Mouse (Mus musculus): ENCODE results near the gene Necab3. TPM values are rescaled to one million over a fixed set of nuclear protein-coding genes. Genes with fewer than 3 reads are reported as not detected.

Necab3 gene
- polyA plus RNA-seq (2017; shearing (Covaris generic)) = 0.63 TPM

GRCm38 (mm10) chr2:154558264-154559039 lies at the start of gene Necab3:
TSS of gene Necab3 (minus strand) at chr2:154558890.

DNA sequence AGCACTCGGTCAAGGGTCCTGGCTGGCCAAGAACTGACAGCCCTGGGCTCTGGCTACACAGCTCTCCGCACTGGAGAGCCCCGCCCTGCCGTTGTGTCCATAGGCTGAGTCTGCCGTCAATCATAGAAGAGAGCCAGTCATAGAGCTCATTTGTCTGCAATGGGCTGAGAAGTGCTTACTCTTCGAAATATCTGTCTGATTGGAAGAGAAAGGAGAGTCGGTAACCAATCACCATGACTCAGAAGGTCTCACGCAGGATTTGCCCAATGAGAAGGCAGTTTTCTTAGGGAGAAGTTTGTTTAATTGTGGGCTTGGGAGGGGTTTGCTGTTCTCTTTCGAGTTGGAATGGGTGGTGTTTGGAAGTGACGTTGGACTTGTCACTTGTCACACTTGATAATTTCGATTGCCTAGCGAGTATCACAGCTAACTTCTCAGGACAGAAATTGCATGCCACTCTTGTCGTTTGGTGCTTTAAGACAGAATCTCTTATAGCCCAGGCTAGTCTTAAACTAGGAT lies 45.0 kb upstream of the Necab3 start, which contains the start of gene Pxmp4:
Pxmp4 (minus strand) TSS at position 71 of the 516 bp plus-strand sequence.

GRCm38 (mm10) chr2:154569836-154570286 lies 11.2 kb upstream of the Necab3 start, which contains the start of gene E2f1:
TSS of gene E2f1 (minus strand) at chr2:154569892.

GRCm38 (mm10) chr2:154551476-154551875 lies 7.2 kb downstream of the Necab3 start, which contains the start of gene Actl10:
TSS of gene Actl10 (plus strand) at chr2:154551776.

DNA sequence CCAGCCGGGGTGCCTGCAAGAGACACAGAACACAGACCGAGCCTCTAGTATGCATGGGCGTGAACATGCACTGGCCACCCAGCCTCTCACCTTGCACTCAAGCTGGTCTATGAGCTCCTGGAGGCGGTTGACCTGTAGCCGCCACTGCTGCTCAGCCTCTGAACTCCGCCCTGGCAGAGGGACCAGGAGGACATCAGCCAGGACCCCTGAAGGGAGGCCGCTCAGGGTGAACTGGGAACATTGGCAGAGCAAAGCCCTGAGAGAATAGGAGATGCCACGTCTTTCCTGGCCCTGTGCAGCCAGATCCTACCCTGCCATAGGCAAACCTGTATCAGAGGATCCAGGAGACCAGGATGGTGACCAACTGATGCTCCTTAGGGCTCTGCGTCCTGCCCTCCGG lies 12.0 kb downstream of the Necab3 start, which contains the start of gene 1700003F12Rik:
1700003F12Rik (plus strand) TSS at position 375 of the 400 bp plus-strand sequence.

Other genes starting within 250 kb of the Necab3 start
- 18.1 TPM for gene Cdk5rap1, start 185.9 kb downstream of the Necab3 start, polyA plus RNA-seq (2017; shearing (Covaris generic))
- 0.24 TPM for gene Snta1, start 150.8 kb downstream of the Necab3 start, polyA plus RNA-seq (2017; shearing (Covaris generic))
- 30.7 TPM for gene Cbfa2t2, start 122.4 kb downstream of the Necab3 start, polyA plus RNA-seq (2017; shearing (Covaris generic))
- not detected for gene 1700003F12Rik, start 11.8 kb downstream of the Necab3 start, polyA plus RNA-seq (2017; shearing (Covaris generic))
- gene Actl10, start 7.1 kb downstream of the Necab3 start, polyA plus RNA-seq (2017; shearing (Covaris generic)) = not detected
- gene E2f1, start 11.0 kb upstream of the Necab3 start, polyA plus RNA-seq (2017; shearing (Covaris generic)) = 2.8 TPM
- gene Pxmp4, start 44.8 kb upstream of the Necab3 start, polyA plus RNA-seq (2017; shearing (Covaris generic)) = 24.9 TPM
- 0.77 TPM for gene Zfp341, start 54.4 kb upstream of the Necab3 start, polyA plus RNA-seq (2017; shearing (Covaris generic))
- gene 4930519P11Rik, start 54.5 kb upstream of the Necab3 start, polyA plus RNA-seq (2017; shearing (Covaris generic)) = 0.50 TPM
- gene Chmp4b, start 92.8 kb upstream of the Necab3 start, polyA plus RNA-seq (2017; shearing (Covaris generic)) = 12.1 TPM
- gene Gm14214, start 211.1 kb upstream of the Necab3 start, polyA plus RNA-seq (2017; shearing (Covaris generic)) = 0.29 TPM
- gene Raly, start 232.2 kb upstream of the Necab3 start, polyA plus RNA-seq (2017; shearing (Covaris generic)) = 164 TPM
- 0.37 TPM for gene a, start 232.5 kb upstream of the Necab3 start, polyA plus RNA-seq (2017; shearing (Covaris generic))

Data from CD4-positive, CD25-positive, alpha-beta regulatory T cell (primary cell).